Mouse (Mus musculus): ENCODE data around the gene Traf1. TPM values are rescaled to one million over a fixed set of nuclear protein-coding genes. Genes with fewer than 3 reads are reported as not detected.

Gene Traf1
- polyA plus RNA-seq, 1 experiment from 2014 or later = 4.4 TPM

DNA sequence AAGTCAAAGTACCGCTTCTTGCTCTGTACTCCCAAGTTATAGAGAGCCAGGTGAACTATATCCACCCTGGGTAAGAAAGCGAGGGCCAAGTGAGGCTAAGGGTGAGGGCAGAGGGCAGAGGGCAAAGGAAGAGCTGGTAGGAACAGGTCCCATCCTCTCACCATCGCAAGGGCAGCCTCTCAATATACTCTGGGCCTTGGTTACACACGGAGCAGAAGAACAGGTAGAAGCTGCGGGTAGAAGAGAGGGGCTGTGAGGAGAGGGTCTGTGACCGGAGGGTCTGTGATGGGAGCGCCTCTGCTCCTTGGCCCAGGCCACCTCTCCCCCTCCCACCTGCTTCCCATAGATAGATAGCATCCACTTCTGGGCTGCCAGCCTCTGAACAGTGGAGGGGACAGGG is 58.4 kb downstream of the Traf1 start:
- H3K4me3 ChIP-seq (ENCODE audit: low read depth, low read length) = no peak overlapping the region
- no peaks in the 10 kb centered on the region for H3K27me3 ChIP-seq (ENCODE audit: control insufficient read depth, insufficient read depth, low read length)
- WGBS = 88% methylated on average over 7 of the region's 7 CpGs
- H3K4me1 ChIP-seq (ENCODE audit: control insufficient read depth, insufficient read depth, low read length) = peaks cover 5% of the 10 kb centered on the region; the same call in 1 of the 2 replicates
- H3K36me3 ChIP-seq (ENCODE audit: control insufficient read depth, insufficient read depth, low read length) = no peaks in the 10 kb centered on the region
- H3K4me2 ChIP-seq (ENCODE audit: low read depth, low read length) = no peak overlapping the region
- no peaks in the 10 kb centered on the region for H3K9me3 ChIP-seq (ENCODE audit: control insufficient read depth, low read length)
- no peak for ATAC-seq (ENCODE audit: low read depth)
- H3K27ac ChIP-seq (ENCODE audit: low read depth, low read length) = no peak overlapping the region
- no peak overlapping the region for H3K9ac ChIP-seq (replicated peaks; ENCODE audit: low read depth, low read length)

DNA sequence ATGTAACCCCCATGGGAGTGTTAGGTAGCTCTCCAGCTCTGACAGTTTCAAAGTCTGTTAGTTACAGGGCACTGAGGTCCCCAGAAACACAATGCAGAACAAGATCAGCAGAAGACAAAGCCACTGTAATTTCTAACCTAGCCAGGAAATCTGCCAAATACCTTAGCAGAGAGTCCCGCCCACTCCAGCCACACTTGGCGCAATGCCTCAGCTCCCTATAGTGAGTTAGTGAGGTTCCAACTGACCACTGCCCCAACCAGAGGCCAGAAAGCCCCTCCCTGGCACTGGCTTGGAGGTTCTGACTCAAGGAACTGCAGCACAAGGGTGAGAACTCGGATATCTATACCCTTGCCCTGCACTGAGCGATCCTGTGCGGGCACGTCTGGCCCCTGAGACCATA is 58.8 kb downstream of the Traf1 start:
- Histone ChIP-seq H3K27ac (ENCODE audit: low read depth, low read length) (no peak overlapping the region), H3K9me3 (ENCODE audit: control insufficient read depth, low read length) (no peaks in the 10 kb centered on the region), H3K9ac (replicated peaks; ENCODE audit: low read depth, low read length) (no peak overlapping the region), H3K4me2 (ENCODE audit: low read depth, low read length) (no peak overlapping the region), H3K36me3 (ENCODE audit: control insufficient read depth, insufficient read depth, low read length) (no peaks in the 10 kb centered on the region), H3K4me3 (ENCODE audit: low read depth, low read length) (no peak overlapping the region), H3K27me3 (ENCODE audit: control insufficient read depth, insufficient read depth, low read length) (no peaks in the 10 kb centered on the region), H3K4me1 (ENCODE audit: control insufficient read depth, insufficient read depth, low read length) (peaks cover 5% of the 10 kb centered on the region; the same call in 1 of the 2 replicates)
- no peak for ATAC-seq (ENCODE audit: low read depth)
- WGBS = 90% methylated on average over 6 of the region's 6 CpGs

DNA sequence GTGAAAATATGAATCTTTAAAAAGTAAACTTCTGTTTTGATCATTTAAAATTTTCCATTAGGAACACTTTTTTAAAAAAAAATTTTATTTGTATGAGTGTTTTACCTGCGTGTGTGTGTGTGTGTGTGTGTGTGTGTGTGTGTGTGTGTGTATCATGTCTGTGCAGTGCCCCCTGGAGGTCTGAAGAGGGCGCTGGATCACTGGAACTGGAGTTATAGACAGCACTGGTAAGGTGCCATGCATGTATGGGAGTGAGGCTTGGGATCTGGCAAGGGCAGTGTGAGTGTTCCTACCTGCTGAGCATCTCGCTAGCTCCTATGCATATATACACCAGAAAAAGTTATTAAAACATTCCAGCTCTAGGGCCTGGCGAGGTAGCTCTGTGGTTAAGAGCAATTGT is 59.8 kb downstream of the Traf1 start:
- ATAC-seq (ENCODE audit: low read depth) = no peak
- Histone ChIP-seq H3K27me3 (ENCODE audit: control insufficient read depth, insufficient read depth, low read length) (no peaks in the 10 kb centered on the region), H3K27ac (ENCODE audit: low read depth, low read length) (no peak overlapping the region), H3K36me3 (ENCODE audit: control insufficient read depth, insufficient read depth, low read length) (no peaks in the 10 kb centered on the region), H3K9me3 (ENCODE audit: control insufficient read depth, low read length) (no peaks in the 10 kb centered on the region), H3K4me1 (ENCODE audit: control insufficient read depth, insufficient read depth, low read length) (peaks cover 5% of the 10 kb centered on the region; the same call in 1 of the 2 replicates), H3K4me3 (ENCODE audit: low read depth, low read length) (no peak overlapping the region), H3K9ac (replicated peaks; ENCODE audit: low read depth, low read length) (no peak overlapping the region), H3K4me2 (ENCODE audit: low read depth, low read length) (no peak overlapping the region)
- WGBS = 76% methylated on average over 4 of the region's 4 CpGs

DNA sequence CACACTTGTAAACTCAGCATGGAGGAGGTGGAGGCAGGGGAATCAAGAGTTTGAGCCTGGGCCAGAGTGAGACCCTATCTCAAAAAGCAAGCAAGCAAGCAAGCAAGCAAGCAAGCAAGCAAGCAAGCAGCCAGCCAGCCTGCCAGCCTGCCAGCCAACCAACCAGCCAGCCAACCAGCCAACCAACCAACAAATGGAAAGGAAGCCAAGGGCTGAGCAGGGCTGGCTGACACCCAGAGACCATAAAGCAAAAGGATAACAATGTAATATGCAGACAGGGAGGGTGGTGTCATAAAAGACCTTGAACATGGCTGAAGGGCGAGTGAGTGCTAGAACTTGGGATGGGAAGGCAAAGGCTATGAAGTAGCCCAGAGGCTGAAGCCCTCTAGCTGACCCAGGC is 61.2 kb downstream of the Traf1 start:
- Histone ChIP-seq H3K9ac (replicated peaks; ENCODE audit: low read depth, low read length) (no peak overlapping the region), H3K4me1 (ENCODE audit: control insufficient read depth, insufficient read depth, low read length) (peaks cover 5% of the 10 kb centered on the region; the same call in 1 of the 2 replicates), H3K27me3 (ENCODE audit: control insufficient read depth, insufficient read depth, low read length) (no peaks in the 10 kb centered on the region), H3K36me3 (ENCODE audit: control insufficient read depth, insufficient read depth, low read length) (no peaks in the 10 kb centered on the region), H3K27ac (ENCODE audit: low read depth, low read length) (no peak overlapping the region), H3K4me3 (ENCODE audit: low read depth, low read length) (no peak overlapping the region), H3K9me3 (ENCODE audit: control insufficient read depth, low read length) (no peaks in the 10 kb centered on the region), H3K4me2 (ENCODE audit: low read depth, low read length) (no peak overlapping the region)
- no peak for ATAC-seq (ENCODE audit: low read depth)
- 88% methylated on average over 1 of the region's 1 CpGs for WGBS

DNA sequence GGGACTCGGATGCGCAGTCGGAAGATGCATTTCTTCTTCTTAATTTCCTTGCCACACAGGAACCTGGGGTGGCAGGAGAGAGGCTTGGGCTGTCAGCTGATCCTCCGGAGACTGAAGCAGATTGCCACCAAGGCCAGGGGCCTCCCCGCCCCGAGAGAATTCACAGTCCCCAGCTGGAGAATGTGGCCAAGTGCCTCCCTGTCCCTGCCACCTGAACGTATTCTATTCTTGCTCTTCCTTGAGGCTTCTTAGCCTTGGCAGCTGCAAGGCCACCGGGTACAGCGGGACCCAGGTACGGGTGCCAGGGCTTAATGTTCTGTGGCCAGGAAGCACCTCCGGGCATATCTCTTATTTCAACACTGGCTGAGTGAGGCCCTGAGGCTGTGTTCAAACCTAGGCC is 61.9 kb downstream of the Traf1 start:
- H3K9me3 ChIP-seq (ENCODE audit: control insufficient read depth, low read length) = no peaks in the 10 kb centered on the region
- H3K27me3 ChIP-seq (ENCODE audit: control insufficient read depth, insufficient read depth, low read length) = no peaks in the 10 kb centered on the region
- WGBS = 81% methylated on average over 11 of the region's 11 CpGs
- peaks cover 5% of the 10 kb centered on the region; the same call in 1 of the 2 replicates for H3K4me1 ChIP-seq (ENCODE audit: control insufficient read depth, insufficient read depth, low read length)
- H3K9ac ChIP-seq (replicated peaks; ENCODE audit: low read depth, low read length) = no peak overlapping the region
- no peak overlapping the region for H3K27ac ChIP-seq (ENCODE audit: low read depth, low read length)
- H3K36me3 ChIP-seq (ENCODE audit: control insufficient read depth, insufficient read depth, low read length) = no peaks in the 10 kb centered on the region
- ATAC-seq (ENCODE audit: low read depth) = no peak
- H3K4me3 ChIP-seq (ENCODE audit: low read depth, low read length) = no peak overlapping the region
- H3K4me2 ChIP-seq (ENCODE audit: low read depth, low read length) = no peak overlapping the region

DNA sequence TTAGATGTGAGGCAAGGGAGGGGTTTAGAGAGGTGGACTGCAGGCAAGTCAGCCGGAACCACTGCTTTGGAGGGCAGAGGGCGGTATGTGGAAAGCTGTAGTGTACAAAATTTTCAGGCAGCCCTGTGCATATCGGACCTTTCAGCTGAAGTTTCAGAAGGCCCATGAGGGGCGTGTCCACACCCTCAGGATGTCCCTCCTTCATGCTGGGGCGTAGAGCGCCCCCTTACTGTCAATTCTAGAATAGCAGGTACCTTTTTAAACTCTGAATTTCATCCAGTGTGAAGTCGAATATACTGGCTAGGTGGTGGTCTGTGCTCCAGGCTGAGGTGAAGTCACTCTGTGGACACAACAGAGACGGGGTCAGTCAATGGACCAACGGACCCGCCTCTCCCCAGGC is 63.8 kb downstream of the Traf1 start:
- WGBS = 27% methylated on average over 10 of the region's 10 CpGs
- no peak overlapping the region for H3K4me3 ChIP-seq (ENCODE audit: low read depth, low read length)
- H3K9ac ChIP-seq (replicated peaks; ENCODE audit: low read depth, low read length) = no peak overlapping the region
- H3K27ac ChIP-seq (ENCODE audit: low read depth, low read length) = no peak overlapping the region
- H3K36me3 ChIP-seq (ENCODE audit: control insufficient read depth, insufficient read depth, low read length) = no peaks in the 10 kb centered on the region
- H3K4me2 ChIP-seq (ENCODE audit: low read depth, low read length) = no peak overlapping the region
- no peak for ATAC-seq (ENCODE audit: low read depth)
- H3K27me3 ChIP-seq (ENCODE audit: control insufficient read depth, insufficient read depth, low read length) = no peaks in the 10 kb centered on the region
- no peaks in the 10 kb centered on the region for H3K4me1 ChIP-seq (ENCODE audit: control insufficient read depth, insufficient read depth, low read length)
- H3K9me3 ChIP-seq (ENCODE audit: control insufficient read depth, low read length) = no peaks in the 10 kb centered on the region

DNA sequence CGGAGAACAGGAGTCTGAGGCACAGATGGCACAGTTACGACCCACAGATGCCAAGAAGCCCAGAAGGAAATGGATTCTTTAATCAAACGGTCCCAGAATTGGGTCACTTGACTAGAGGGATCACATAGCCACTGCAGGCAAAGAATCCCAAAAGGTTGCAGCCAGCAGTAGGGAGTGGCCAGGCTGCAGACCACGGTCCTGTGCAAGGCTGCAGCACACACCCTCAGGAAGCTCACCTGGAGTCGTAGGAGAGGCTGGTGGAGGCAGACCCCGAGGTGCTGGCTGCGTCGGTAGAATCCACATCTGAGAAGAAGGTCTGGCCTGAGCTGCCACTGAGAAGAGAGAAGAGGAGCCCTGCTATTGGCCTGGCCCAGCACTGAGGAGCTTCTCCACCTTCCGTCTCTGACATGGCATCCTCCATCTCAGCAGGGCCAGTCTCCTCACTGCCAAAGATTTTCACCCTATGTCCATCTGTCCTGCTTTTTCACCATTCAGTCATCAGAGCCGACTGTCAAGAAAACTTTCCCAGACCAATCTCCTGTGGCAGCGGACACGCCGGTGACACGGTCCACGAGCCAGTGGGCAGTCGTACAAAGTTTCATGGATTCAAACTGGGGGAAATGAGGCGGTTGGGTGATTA is 64.6 kb downstream of the Traf1 start:
- Histone ChIP-seq H3K27ac (ENCODE audit: low read depth, low read length) (no peak overlapping the region), H3K27me3 (ENCODE audit: control insufficient read depth, insufficient read depth, low read length) (no peaks in the 10 kb centered on the region), H3K36me3 (ENCODE audit: control insufficient read depth, insufficient read depth, low read length) (no peaks in the 10 kb centered on the region), H3K4me1 (ENCODE audit: control insufficient read depth, insufficient read depth, low read length) (no peaks in the 10 kb centered on the region), H3K9ac (replicated peaks; ENCODE audit: low read depth, low read length) (no peak overlapping the region), H3K4me3 (ENCODE audit: low read depth, low read length) (no peak overlapping the region), H3K9me3 (ENCODE audit: control insufficient read depth, low read length) (no peaks in the 10 kb centered on the region), H3K4me2 (ENCODE audit: low read depth, low read length) (no peak overlapping the region)
- no peak for ATAC-seq (ENCODE audit: low read depth)
- WGBS = 84% methylated on average over 17 of the region's 17 CpGs

DNA sequence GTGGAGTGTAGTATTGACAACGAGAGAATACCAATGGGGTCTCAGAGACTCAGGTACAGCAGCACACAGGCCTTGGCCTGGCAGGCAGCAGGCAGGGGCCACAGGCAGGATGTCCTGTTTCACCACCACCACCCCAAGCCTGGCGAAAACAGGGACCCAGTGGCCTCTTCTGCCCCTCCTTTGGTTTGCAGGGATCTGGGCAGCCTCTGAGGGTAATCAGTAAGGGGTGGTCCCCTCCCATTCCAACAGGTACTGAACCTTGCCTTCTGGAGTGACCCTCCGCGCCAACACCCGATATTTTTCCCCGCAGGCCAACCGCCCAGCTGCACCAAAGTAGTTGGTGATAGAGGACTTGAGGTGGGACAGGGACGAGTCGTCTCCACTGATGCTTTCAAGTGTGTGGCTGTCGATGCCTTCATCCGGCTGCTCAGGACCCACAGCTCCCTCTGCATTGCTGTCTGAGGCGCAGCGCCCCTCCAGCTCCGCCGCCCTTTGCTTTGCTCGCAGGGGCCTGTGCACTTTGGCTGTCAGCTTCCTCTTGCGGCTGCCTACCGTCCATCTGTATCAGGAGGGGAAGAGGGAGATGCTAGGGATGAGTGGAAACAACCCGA is 66.0 kb downstream of the Traf1 start:
- Histone ChIP-seq H3K27ac (ENCODE audit: low read depth, low read length) (no peak overlapping the region), H3K4me3 (ENCODE audit: low read depth, low read length) (no peak overlapping the region), H3K9me3 (ENCODE audit: control insufficient read depth, low read length) (no peaks in the 10 kb centered on the region), H3K9ac (replicated peaks; ENCODE audit: low read depth, low read length) (no peak overlapping the region), H3K4me2 (ENCODE audit: low read depth, low read length) (no peak overlapping the region), H3K27me3 (ENCODE audit: control insufficient read depth, insufficient read depth, low read length) (no peaks in the 10 kb centered on the region), H3K36me3 (ENCODE audit: control insufficient read depth, insufficient read depth, low read length) (no peaks in the 10 kb centered on the region), H3K4me1 (ENCODE audit: control insufficient read depth, insufficient read depth, low read length) (no peaks in the 10 kb centered on the region)
- WGBS = 84% methylated on average over 19 of the region's 19 CpGs
- no peak for ATAC-seq (ENCODE audit: low read depth)

DNA sequence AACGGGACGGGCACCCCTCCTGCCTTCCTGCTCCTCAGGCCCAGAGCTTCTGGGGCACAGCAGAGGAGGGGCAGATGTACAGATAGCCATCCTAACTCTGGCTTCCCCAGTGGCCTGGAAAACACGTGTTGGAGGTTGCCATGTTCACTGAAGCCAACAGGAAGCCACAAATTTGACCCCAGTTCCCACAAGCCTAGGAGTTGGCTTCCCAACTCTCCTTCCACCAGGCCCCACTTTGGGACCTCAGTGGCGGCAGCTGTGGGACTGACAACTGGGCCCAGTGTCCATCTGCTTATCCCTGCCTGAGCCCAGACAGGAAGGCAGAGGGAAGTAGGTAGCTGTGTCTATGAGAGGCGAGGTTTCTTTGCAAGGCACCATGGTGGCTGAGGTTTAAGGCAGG is 67.6 kb downstream of the Traf1 start:
- Histone ChIP-seq H3K4me2 (ENCODE audit: low read depth, low read length) (no peak overlapping the region), H3K4me3 (ENCODE audit: low read depth, low read length) (no peak overlapping the region), H3K36me3 (ENCODE audit: control insufficient read depth, insufficient read depth, low read length) (no peaks in the 10 kb centered on the region), H3K27me3 (ENCODE audit: control insufficient read depth, insufficient read depth, low read length) (no peaks in the 10 kb centered on the region), H3K27ac (ENCODE audit: low read depth, low read length) (no peak overlapping the region), H3K4me1 (ENCODE audit: control insufficient read depth, insufficient read depth, low read length) (no peaks in the 10 kb centered on the region), H3K9ac (replicated peaks; ENCODE audit: low read depth, low read length) (no peak overlapping the region), H3K9me3 (ENCODE audit: control insufficient read depth, low read length) (no peaks in the 10 kb centered on the region)
- no peak for ATAC-seq (ENCODE audit: low read depth)
- 74% methylated on average over 5 of the region's 5 CpGs for WGBS
